Mouse (Mus musculus): ENCODE data around the gene Tent5b.

Tent5b gene

GRCm38 (mm10) chr4:133479458-133480184 is at the start of gene Tent5b:
TSS of gene Tent5b (plus strand) at chr4:133480132.
- no peak; the same call in 1 of the 2 replicates for TF ChIP-seq GATA4 (IDR thresholded peaks at IDR 0.05; ENCODE audit: insufficient replicate concordance, low read length)

GRCm38 (mm10) chr4:133431508-133431907 is 48.4 kb upstream of the Tent5b start:
- no peak for TF ChIP-seq GATA4 (IDR thresholded peaks at IDR 0.05; ENCODE audit: insufficient replicate concordance, low read length)

GRCm38 (mm10) chr4:133432560-133433171 is 47.3 kb upstream of the Tent5b start:
- TF ChIP-seq GATA4 (IDR thresholded peaks at IDR 0.05; ENCODE audit: insufficient replicate concordance, low read length): no peak

GRCm38 (mm10) chr4:133435921-133436320 is 44.0 kb upstream of the Tent5b start:
- no peak for TF ChIP-seq GATA4 (IDR thresholded peaks at IDR 0.05; ENCODE audit: insufficient replicate concordance, low read length)

GRCm38 (mm10) chr4:133439460-133440376 is 40.2 kb upstream of the Tent5b start:
- TF ChIP-seq GATA4 (IDR thresholded peaks at IDR 0.05; ENCODE audit: insufficient replicate concordance, low read length): no peak

GRCm38 (mm10) chr4:133440377-133440795 is 39.5 kb upstream of the Tent5b start:
- TF ChIP-seq GATA4 (IDR thresholded peaks at IDR 0.05; ENCODE audit: insufficient replicate concordance, low read length): no peak

GRCm38 (mm10) chr4:133442194-133442593 is 37.7 kb upstream of the Tent5b start:
- TF ChIP-seq GATA4 (IDR thresholded peaks at IDR 0.05; ENCODE audit: insufficient replicate concordance, low read length): no peak

GRCm38 (mm10) chr4:133443085-133443484 is 36.8 kb upstream of the Tent5b start:
- TF ChIP-seq GATA4 (IDR thresholded peaks at IDR 0.05; ENCODE audit: insufficient replicate concordance, low read length): no peak

GRCm38 (mm10) chr4:133445727-133446126 is 34.2 kb upstream of the Tent5b start:
- TF ChIP-seq GATA4 (IDR thresholded peaks at IDR 0.05; ENCODE audit: insufficient replicate concordance, low read length): no peak

- no peak for TF ChIP-seq GATA4 (IDR thresholded peaks at IDR 0.05; ENCODE audit: insufficient replicate concordance, low read length)
These were observed 32.6 kb upstream of the Tent5b start for GRCm38 (mm10) chr4:133447366-133447765.

- no peak for TF ChIP-seq GATA4 (IDR thresholded peaks at IDR 0.05; ENCODE audit: insufficient replicate concordance, low read length)
These were observed 32.0 kb upstream of the Tent5b start for GRCm38 (mm10) chr4:133447967-133448366.

GRCm38 (mm10) chr4:133448708-133449388 is 31.1 kb upstream of the Tent5b start:
- TF ChIP-seq GATA4 (IDR thresholded peaks at IDR 0.05; ENCODE audit: insufficient replicate concordance, low read length): no peak

- no peak for TF ChIP-seq GATA4 (IDR thresholded peaks at IDR 0.05; ENCODE audit: insufficient replicate concordance, low read length)
These were observed 30.2 kb upstream of the Tent5b start for GRCm38 (mm10) chr4:133449726-133450125.

GRCm38 (mm10) chr4:133451536-133451935 is 28.4 kb upstream of the Tent5b start:
- TF ChIP-seq GATA4 (IDR thresholded peaks at IDR 0.05; ENCODE audit: insufficient replicate concordance, low read length): no peak

GRCm38 (mm10) chr4:133452433-133452832 is 27.5 kb upstream of the Tent5b start:
- no peak for TF ChIP-seq GATA4 (IDR thresholded peaks at IDR 0.05; ENCODE audit: insufficient replicate concordance, low read length)

Data from liver, adult (tissue).